Mouse (Mus musculus) neural tube, embryonic 15.5 days (tissue): ENCODE data around the gene Rbbp4. TPM values are rescaled to one million over a fixed set of nuclear protein-coding genes. Genes with fewer than 3 reads are reported as not detected.
A peak's percentile ranks its signal among the peaks of the same experiment; 100 is the strongest.

ENCODE experiments used
- ATAC-seq: fragments of 200-750 bp; cut with Nextera tagmentation; 2 replicates; pipeline ENCODE4 v1.8.0; 2017; ENCODE audit warnings: mild to moderate bottlenecking, moderate TSS enrichment, moderate library complexity; ENCODE audit not compliant: low FRiP score
- H3K27ac ChIP-seq: fragments of 300-500 bp; sonication (generic); replicated peaks from 2 replicates; pipeline ENCODE4 v1.5.1; 2015; ENCODE audit warnings: mild to moderate bottlenecking, inconsistent platforms
- H3K27me3 ChIP-seq: fragments of 300-500 bp; sonication (generic); replicated peaks from 2 replicates; pipeline ENCODE4 v1.6.1; 2015; ENCODE audit warnings: inconsistent platforms
- H3K36me3 ChIP-seq: fragments of 300-500 bp; sonication (generic); 2 replicates; pipeline ENCODE4 v1.6.1; 2015; ENCODE audit warnings: inconsistent platforms
- H3K4me1 ChIP-seq: fragments of 300-500 bp; sonication (generic); 2 replicates; pipeline ENCODE4 v1.6.1; 2015; ENCODE audit warnings: inconsistent platforms
- H3K4me2 ChIP-seq: fragments of 300-500 bp; sonication (generic); 2 replicates; pipeline ENCODE4 v1.6.1; 2015; ENCODE audit warnings: inconsistent platforms, mild to moderate bottlenecking, moderate library complexity
- H3K4me3 ChIP-seq: fragments of 300-500 bp; sonication (generic); replicated peaks from 2 replicates; pipeline ENCODE4 v1.5.1; 2015; ENCODE audit warnings: mild to moderate bottlenecking, inconsistent platforms
- H3K9ac ChIP-seq: fragments of 300-500 bp; sonication (generic); replicated peaks from 2 replicates; pipeline ENCODE4 v1.6.1; 2015; ENCODE audit warnings: mild to moderate bottlenecking, inconsistent platforms
- H3K9me3 ChIP-seq: fragments of 300-500 bp; sonication (generic); replicated peaks from 2 replicates; pipeline ENCODE4 v1.6.1; 2016; ENCODE audit warnings: inconsistent platforms
- WGBS: fragments of 180-500 bp; shearing (Covaris S2); methylation state at CpG from one replicate; pipeline ENCODE4 v1.1.7; 2015; ENCODE audit warnings: mixed read lengths; 5-methylcytosine and 5-hydroxymethylcytosine counted together
- polyA plus RNA-seq: library from polyadenylated mRNA; unstranded; fragments of >200 nt; fragmentation: Nextera tagmentation; extraction: Ambion mirVana; gene quantifications from 2 replicates; pipeline ENCODE4 v1.2.1, GENCODE M21; 2015

Gene Rbbp4
- polyA plus RNA-seq, 1 experiment from 2014 or later: 246 TPM

DNA sequence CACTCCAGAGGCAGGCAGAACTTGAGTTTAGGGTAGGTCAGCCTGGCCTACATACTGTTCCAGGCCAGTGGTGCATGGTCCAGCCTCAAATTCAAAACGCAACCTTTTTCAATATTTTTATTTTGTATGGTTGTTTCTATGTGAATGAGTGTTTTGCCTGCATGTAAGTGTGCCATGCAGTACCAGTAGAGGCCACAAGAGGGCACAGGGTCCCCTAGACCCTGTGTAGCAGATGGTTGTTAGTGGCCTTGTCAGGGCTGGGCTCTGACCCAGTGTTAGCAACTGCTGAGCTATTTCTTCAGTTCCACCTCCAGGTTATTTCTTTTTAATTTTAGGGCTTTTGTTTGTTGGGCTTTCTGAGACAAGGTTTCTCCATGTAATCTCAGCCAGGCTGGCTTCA is 15.5 kb upstream of the Rbbp4 start:
- H3K9me3 ChIP-seq: no peaks in the 10 kb centered on the region
- 16% methylated on average over 1 of the region's 1 CpGs for WGBS
- peak; percentile 70; the same call in 1 of the 2 replicates for ATAC-seq

DNA sequence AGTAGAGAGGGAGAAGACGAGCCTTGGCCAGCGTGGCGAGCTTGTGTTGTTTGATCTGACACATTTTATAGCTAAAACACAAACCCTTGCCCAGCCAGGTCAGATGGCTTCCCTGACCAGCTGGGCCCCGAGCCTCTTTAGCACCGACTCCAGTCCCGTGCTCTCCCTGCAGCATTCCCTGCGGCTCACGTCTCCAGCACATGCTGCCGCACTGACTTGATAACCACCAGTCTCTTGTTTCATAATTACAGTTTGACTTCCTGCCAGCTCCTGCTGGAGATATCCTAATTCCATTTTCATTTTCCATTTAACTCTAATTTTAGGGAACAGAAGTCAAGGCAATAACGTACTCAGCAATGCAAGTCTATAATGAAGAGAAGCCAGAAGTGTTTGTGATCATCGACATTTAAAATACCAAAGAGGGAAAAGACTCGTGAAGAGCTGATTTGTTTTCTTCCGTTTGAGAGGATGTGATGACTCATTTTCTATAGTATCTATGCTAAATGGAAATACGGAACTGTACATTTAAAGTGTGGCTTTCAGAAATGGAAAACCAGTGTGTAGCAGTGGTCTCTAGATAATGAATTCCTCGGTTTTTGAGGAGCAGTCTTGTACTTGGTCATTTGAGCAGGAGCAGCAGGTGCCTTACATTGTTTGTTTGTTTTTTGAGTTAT is 11.4 kb upstream of the Rbbp4 start:
- H3K9ac ChIP-seq: no peak overlapping the region
- H3K27me3 ChIP-seq: no peaks in the 10 kb centered on the region
- no peaks in the 10 kb centered on the region for H3K4me1 ChIP-seq
- no peaks in the 10 kb centered on the region for H3K9me3 ChIP-seq
- no peak overlapping the region for H3K27ac ChIP-seq
- H3K4me2 ChIP-seq: no peak overlapping the region
- ATAC-seq: no peak
- no peak overlapping the region for H3K4me3 ChIP-seq
- WGBS: 83% methylated on average over 15 of the region's 15 CpGs
- H3K36me3 ChIP-seq: peaks cover 34% of the 10 kb centered on the region

More for the DNA sequence above, 15.5 kb upstream of the Rbbp4 start:
- no peak overlapping the region for H3K27ac ChIP-seq
- H3K9ac ChIP-seq: no peak overlapping the region
- no peak overlapping the region for H3K4me3 ChIP-seq
- H3K36me3 ChIP-seq: peaks cover 36% of the 10 kb centered on the region
- no peaks in the 10 kb centered on the region for H3K4me1 ChIP-seq
- H3K27me3 ChIP-seq: no peaks in the 10 kb centered on the region
- H3K4me2 ChIP-seq: no peak overlapping the region

DNA sequence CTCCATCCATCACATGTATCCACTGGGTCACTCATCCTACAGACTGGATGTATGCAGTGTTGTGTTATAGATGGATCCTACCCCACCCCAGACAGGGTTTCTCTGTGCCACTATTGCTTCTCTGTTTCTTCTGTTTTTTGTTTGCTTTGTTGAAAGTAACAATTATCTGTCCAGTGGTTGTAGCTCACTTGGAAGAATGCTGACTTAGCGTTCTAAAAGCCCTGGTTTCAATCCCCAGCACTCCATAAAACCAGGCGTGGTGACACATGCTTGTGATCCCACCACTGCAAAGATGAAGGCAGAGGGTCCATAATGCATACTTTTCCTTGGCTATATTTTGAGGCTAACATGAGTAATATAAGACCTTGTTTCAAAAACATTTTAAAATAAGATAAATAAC is 7.5 kb upstream of the Rbbp4 start:
- ATAC-seq: no peak
- no peak overlapping the region for H3K4me3 ChIP-seq
- no peaks in the 10 kb centered on the region for H3K27me3 ChIP-seq
- H3K4me1 ChIP-seq: peaks cover 2% of the 10 kb centered on the region; the same call in 1 of the 2 replicates
- peaks cover 30% of the 10 kb centered on the region for H3K36me3 ChIP-seq
- H3K27ac ChIP-seq: no peak overlapping the region
- no peaks in the 10 kb centered on the region for H3K9me3 ChIP-seq
- H3K4me2 ChIP-seq: no peak overlapping the region
- H3K9ac ChIP-seq: no peak overlapping the region
- WGBS: 86% methylated on average over 2 of the region's 2 CpGs

DNA sequence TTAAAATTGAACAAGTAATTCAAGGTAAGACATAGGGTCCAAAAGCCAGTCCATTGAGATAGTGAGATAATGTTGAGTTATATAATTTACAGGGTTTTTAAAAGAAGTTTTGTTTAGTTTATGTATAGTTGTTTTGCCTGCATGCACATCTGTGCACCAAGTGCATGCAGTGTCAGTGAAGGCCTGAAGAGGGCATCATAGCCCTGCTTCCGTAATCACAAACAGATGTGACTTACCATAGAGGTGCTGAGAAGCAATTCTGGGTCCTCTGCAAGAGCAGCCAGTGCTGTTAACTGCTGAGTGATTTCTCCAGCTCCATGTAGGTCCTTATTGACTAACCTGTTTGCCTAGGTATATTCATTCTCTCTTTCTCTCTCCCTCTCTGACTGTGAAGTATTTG is 6.7 kb upstream of the Rbbp4 start:
- no peak overlapping the region for H3K27ac ChIP-seq
- WGBS: 96% methylated on average over 1 of the region's 1 CpGs
- peaks cover 29% of the 10 kb centered on the region for H3K36me3 ChIP-seq
- peaks cover 10% of the 10 kb centered on the region; the same call in 1 of the 2 replicates for H3K4me1 ChIP-seq
- no peak overlapping the region for H3K4me2 ChIP-seq
- H3K9me3 ChIP-seq: no peaks in the 10 kb centered on the region
- H3K27me3 ChIP-seq: no peaks in the 10 kb centered on the region
- no peak overlapping the region for H3K9ac ChIP-seq
- H3K4me3 ChIP-seq: no peak overlapping the region
- no peak for ATAC-seq

DNA sequence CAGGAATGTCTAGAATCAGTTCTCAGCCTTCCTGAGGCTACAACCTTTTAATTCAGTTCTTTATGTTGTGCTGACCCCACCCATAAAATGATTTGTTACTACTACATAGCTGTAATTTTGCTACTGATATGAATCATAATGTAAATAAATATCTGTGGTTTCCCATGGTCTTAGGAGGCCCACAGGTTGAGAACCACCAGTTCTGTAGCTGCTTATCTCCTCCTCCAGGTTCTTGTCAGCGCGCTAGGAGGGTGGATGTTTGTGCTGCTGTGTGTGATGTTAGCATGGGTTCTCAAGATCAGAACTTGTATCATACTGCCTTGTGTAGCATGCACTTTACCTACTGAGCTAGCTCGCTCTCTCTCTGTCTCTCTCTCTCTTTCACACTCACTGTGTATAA is 4.6 kb upstream of the Rbbp4 start:
- Histone ChIP-seq H3K27me3 (no peaks in the 10 kb centered on the region), H3K36me3 (peaks cover 20% of the 10 kb centered on the region), H3K9me3 (no peaks in the 10 kb centered on the region), H3K9ac (no peak overlapping the region), H3K4me1 (peaks cover 16% of the 10 kb centered on the region), H3K4me3 (no peak overlapping the region), H3K27ac (no peak overlapping the region), H3K4me2 (no peak overlapping the region)
- WGBS: 100% methylated on average over 3 of the region's 3 CpGs
- ATAC-seq: no peak

DNA sequence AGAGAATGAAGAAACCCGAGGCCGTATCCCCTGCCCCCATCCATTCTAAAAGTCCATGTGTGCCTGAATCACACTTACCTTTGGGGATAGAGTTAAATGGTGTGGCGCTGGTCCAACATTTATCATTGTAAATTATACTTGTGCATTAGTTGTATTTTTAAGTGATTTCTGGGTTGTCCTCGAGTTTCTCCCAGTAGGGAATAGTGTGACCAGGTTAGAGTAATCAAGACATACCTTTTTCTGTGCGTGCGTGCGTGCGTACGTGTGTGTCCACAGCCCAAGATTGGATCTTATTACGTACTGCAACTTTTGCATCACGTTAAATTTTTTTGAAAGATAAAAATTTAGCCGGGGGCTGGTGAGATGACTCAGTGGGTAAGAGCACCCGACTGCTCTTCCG is 1.1 kb upstream of the Rbbp4 start:
- H3K9me3 ChIP-seq: no peaks in the 10 kb centered on the region
- no peak for ATAC-seq
- H3K27ac ChIP-seq: peak overlapping the region; percentile 100
- peaks cover 7% of the 10 kb centered on the region; the same call in 1 of the 2 replicates for H3K36me3 ChIP-seq
- 53% methylated on average over 14 of the region's 14 CpGs for WGBS
- peak overlapping the region; percentile 86 for H3K4me2 ChIP-seq
- peak overlapping the region; percentile 51 for H3K9ac ChIP-seq
- no peaks in the 10 kb centered on the region for H3K27me3 ChIP-seq
- H3K4me1 ChIP-seq: peaks cover 42% of the 10 kb centered on the region
- peak overlapping the region; percentile 86 for H3K4me3 ChIP-seq

DNA sequence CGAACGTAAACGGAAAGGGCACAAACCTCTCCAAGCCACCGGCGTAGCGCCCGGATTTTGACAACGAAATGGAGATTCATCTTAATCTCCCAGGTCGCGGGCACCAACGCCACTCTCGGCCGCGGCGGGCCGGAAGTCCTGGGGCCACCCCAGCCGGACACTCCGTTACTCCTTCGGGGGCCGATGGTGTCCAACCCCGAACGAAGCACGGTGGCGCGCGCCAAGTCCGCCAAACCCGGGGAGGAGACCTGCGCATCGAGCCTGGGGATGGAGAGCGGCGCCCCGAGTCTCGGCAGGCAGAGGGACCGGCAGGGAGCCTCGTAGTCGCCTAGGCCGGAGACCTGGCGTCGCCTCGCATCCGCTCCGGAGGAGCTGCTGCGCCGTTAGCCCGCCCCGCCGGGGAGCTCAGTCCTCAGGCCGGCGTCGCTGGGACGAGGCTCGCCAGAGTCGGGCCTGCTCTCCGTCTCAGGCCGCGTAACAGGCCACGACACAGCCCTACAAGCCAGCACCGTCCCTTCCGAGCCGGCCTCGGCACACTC is 424 bp downstream of the Rbbp4 start:
- Histone ChIP-seq H3K9ac (peak overlapping the region; percentile 95), H3K4me2 (peak overlapping the region; percentile 62), H3K27ac (peak overlapping the region; percentile 93), H3K4me1 (peaks cover 51% of the 10 kb centered on the region), H3K4me3 (peak overlapping the region; percentile 86), H3K36me3 (peaks cover 7% of the 10 kb centered on the region; the same call in 1 of the 2 replicates), H3K27me3 (no peaks in the 10 kb centered on the region), H3K9me3 (no peaks in the 10 kb centered on the region)
- ATAC-seq: no peak
- WGBS: under 1% methylated on average over 58 of the region's 62 CpGs

DNA sequence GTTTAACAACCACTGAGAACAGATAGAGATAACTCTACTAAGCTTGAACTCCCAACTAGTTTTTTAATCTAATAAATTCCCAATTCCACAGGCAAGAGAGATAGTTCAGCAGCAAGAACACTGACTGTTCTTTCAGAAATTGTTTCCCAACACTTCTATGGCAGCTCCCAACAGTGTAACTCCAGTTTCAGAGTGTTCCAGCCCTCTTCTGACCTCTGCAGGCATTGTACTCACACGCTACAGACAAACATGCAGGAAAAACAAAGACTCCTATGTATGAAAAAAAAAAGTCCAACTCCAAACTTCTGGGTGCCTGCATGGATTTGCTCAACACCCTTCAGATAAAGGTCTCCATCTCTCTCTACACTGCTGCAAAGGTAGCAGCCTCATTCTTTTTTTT is 2.3 kb downstream of the Rbbp4 start:
- no peak for ATAC-seq
- 37% methylated on average over 1 of the region's 1 CpGs for WGBS
- peak overlapping the region; percentile 11; the same call in 1 of the 2 replicates for H3K9ac ChIP-seq
- no peak overlapping the region for H3K27ac ChIP-seq
- H3K9me3 ChIP-seq: no peaks in the 10 kb centered on the region
- H3K4me2 ChIP-seq: peak overlapping the region; percentile 62
- no peaks in the 10 kb centered on the region for H3K27me3 ChIP-seq
- peak overlapping the region; percentile 86; the same call in 1 of the 2 replicates for H3K4me3 ChIP-seq
- peaks cover 23% of the 10 kb centered on the region for H3K36me3 ChIP-seq
- H3K4me1 ChIP-seq: peaks cover 50% of the 10 kb centered on the region

DNA sequence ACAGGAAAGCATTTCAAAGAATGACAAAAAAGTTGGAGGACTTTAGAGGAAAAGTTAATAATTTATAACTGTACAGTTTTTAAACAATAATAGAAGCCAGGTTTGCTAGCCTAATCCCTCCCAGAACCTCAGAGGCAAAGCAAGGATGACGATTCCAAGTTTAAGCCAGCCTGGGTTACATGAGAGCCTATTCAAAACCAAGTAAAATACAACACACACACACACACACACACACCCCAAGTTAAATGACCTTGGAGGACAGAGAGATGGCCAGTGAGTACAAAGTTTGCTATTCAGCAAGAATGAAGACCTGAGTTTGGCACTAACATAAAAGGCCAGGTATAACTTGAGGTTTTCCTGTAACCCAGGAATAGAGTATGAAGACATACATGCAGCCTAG is 9.0 kb downstream of the Rbbp4 start:
- H3K9me3 ChIP-seq: no peaks in the 10 kb centered on the region
- 83% methylated on average over 1 of the region's 1 CpGs for WGBS
- no peak overlapping the region for H3K27ac ChIP-seq
- H3K4me1 ChIP-seq: peaks cover 8% of the 10 kb centered on the region
- no peaks in the 10 kb centered on the region for H3K27me3 ChIP-seq
- H3K9ac ChIP-seq: no peak overlapping the region
- H3K36me3 ChIP-seq: peaks cover 40% of the 10 kb centered on the region
- ATAC-seq: no peak
- no peak overlapping the region for H3K4me2 ChIP-seq
- no peak overlapping the region for H3K4me3 ChIP-seq

DNA sequence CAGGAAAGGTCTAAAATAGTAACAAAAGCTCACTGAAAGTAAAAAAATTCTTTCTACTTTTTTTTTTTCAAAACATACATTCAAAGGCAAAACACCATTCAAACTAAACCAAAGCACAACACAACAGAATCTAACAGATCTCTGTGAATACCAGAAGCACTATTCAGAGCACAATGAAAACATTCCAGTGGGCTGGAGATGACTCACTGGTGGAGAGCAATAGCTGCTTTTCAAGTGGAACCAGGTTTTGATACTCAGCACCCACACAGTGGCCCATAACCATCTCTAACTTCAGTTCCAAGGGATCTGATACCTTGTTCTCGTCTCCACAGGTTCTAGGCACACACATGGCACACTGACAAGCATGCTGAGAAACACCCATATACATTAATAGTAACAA is 10.4 kb downstream of the Rbbp4 start:
- no peak overlapping the region for H3K27ac ChIP-seq
- WGBS: 86% methylated on average over 1 of the region's 1 CpGs
- H3K9me3 ChIP-seq: no peaks in the 10 kb centered on the region
- no peak overlapping the region for H3K4me2 ChIP-seq
- peaks cover 48% of the 10 kb centered on the region for H3K36me3 ChIP-seq
- no peak overlapping the region for H3K4me3 ChIP-seq
- ATAC-seq: no peak
- no peaks in the 10 kb centered on the region for H3K27me3 ChIP-seq
- H3K4me1 ChIP-seq: no peaks in the 10 kb centered on the region
- H3K9ac ChIP-seq: no peak overlapping the region

DNA sequence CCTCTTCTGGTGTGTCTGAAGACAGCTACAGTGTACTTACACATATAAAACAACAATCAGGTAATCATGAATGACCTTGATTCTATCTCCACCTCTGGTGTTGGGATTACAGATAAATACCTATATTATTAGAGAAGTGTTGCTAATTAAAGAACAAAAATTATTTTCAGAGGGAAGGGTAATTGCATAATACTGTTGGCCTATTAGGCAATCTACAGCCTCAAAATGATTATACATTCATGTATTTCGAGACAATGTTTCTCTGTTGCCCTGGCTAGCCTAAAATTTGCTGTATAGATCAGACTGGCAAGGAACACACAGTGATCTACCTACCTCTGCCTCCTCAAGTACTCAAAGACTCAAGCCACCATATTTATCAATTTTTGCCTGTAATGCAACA is 11.7 kb downstream of the Rbbp4 start:
- WGBS: 100% methylated on average over 1 of the region's 1 CpGs
- peaks cover 47% of the 10 kb centered on the region for H3K36me3 ChIP-seq
- no peak overlapping the region for H3K9ac ChIP-seq
- no peaks in the 10 kb centered on the region for H3K4me1 ChIP-seq
- ATAC-seq: no peak
- H3K4me2 ChIP-seq: no peak overlapping the region
- no peak overlapping the region for H3K27ac ChIP-seq
- no peak overlapping the region for H3K4me3 ChIP-seq
- H3K9me3 ChIP-seq: no peaks in the 10 kb centered on the region
- no peaks in the 10 kb centered on the region for H3K27me3 ChIP-seq

DNA sequence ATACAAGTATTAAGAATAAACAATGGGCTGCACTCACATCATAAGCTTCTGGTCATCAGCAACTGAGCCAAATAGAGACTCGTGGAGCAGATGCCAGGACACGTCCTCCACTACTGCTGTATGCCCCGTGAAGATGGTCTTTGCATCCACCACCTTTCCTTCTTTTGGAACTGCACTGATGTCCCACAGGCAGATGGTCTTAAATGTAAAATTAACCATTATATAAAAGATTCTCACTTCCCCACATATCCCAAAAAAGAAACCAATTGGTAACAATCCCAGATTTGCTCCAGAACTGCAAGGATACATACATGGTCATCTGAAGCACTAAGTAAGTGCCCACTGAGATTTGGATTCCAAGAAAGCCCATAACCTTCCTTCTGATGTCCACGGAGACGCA is 13.1 kb downstream of the Rbbp4 start:
- Histone ChIP-seq H3K9me3 (no peaks in the 10 kb centered on the region), H3K27me3 (no peaks in the 10 kb centered on the region), H3K4me2 (no peak overlapping the region), H3K4me3 (no peak overlapping the region), H3K36me3 (peaks cover 47% of the 10 kb centered on the region), H3K4me1 (no peaks in the 10 kb centered on the region), H3K27ac (no peak overlapping the region), H3K9ac (no peak overlapping the region)
- WGBS: 96% methylated on average over 5 of the region's 5 CpGs
- ATAC-seq: no peak
